Mouse (Mus musculus) stomach, postnatal 0 days (tissue): ENCODE data around the gene Slc25a35.

ENCODE experiments used
- CTCF ChIP-seq: IDR thresholded peaks from 2 replicates; pipeline ENCODE4 v1.5.1; 2016; ENCODE audit warnings: antibody characterized with exemption, low read depth, mild to moderate bottlenecking, moderate library complexity
- EP300 ChIP-seq: optimal IDR thresholded peaks from 2 replicates; pipeline ENCODE3; 2016; ENCODE audit warnings: antibody characterized with exemption

- TF ChIP-seq CTCF (no peak), EP300 (no peak)
Observed at GRCm38 (mm10) chr11:68926981-68927380, 41.0 kb upstream of the Slc25a35 start, which contains the start of gene Odf4.
